Mouse (Mus musculus) cerebellum, adult 18-20 months (tissue): ENCODE results near the gene Moxd2.

Experiments
- DNase-seq, 2 experiments: peaks; one replicate each; pipeline ENCODE4 v3.0.0; 2021

The Moxd2 gene

DNA sequence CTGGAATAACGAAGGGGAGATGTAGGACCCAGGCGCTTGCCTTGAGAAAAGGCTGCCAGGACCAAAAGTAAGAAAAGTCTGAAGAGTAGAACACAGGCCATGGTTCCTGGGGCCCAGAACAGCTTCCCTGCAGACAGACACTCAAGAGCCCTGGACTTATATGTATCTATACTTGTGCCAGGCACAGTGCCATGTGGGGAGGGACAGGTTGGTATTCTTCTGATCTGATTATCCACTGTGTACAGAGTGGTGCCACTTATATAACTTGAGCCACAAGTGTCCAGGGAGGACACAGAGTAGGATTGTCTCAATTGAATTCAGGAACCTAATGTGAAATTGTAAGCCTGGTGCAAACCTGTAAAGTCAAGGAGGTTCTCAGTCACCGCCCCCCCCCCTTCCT lies at the start of gene Moxd2:
Gene Moxd2, minus strand, starts transcription at position 101 of the 400 bp plus-strand sequence.
- no peak for DNase-seq

DNA sequence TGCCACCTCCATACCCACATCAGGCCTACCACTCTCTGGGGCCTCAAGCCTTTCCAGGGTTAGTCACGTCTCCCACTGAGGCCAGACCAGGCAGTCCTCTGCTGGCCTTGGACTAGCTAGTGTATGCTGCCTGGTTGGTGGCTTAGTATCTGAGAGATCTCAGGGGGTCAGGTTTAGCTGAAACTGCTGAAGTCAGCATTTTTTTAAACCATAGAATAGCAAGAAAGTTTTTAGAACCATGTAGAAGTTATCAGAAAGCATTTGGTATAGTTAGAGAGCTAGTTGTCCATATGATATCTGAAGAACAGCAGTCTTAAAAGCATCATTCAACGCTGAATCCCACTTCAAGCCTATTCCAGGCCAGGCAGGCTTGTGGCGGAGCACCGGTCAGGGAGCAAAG lies 32.7 kb upstream of the Moxd2 start:
- DNase-seq: no peak

GRCm38 (mm10) chr6:40900287-40900686 lies 13.0 kb upstream of the Moxd2 start, which contains the start of gene Prss58:
Gene Prss58 (minus strand): TSS chr6:40900387.
- no peak for DNase-seq

DNA sequence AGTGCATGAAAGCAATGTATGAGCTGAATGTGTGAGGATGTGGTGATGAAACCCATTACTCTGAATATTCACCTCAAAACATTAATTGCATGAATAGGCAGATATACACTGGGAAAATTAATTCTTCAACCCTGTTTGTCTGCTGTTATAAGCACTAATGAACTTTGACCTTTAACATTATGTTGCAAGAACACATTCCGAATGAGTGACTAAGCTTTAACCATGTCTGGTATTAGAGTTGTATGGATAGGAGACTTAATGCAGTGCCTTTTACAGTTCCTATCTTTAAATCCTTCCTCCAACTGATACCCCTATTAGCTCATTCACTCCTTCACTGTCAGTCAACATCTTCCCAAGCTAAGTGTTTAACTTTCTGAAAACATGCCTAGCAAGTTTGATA lies 7.4 kb upstream of the Moxd2 start:
- no peak for DNase-seq

GRCm38 (mm10) chr6:40893577-40893976 lies 6.3 kb upstream of the Moxd2 start:
- no peak for DNase-seq

- DNase-seq: no peak
These were observed 4.5 kb upstream of the Moxd2 start for GRCm38 (mm10) chr6:40891754-40892153.

DNA sequence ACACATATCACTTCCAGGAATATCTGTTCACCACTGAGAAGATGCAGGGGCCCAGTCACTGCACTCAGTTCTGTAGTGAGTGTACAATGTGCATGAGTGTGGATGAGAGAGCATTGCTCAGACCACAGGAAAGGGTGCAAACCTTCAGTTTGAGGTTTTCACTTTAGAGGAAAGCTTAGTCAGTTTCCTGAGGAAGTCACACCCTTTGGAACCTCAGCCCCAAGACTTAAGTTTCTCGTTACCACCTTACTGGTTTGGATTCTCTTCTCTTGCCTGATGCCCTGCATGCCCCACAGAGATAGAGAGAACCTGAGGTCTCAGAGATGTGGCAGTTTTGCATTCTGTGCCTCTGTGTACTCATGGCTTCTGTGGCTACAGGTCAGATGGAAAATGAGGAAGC lies 3.7 kb upstream of the Moxd2 start:
- no peak for DNase-seq

- no peak for DNase-seq
These were observed 42.0 kb downstream of the Moxd2 start for GRCm38 (mm10) chr6:40845283-40845682.
